Mouse (Mus musculus) liver, adult 2 months (tissue): ENCODE measurements at regions not wholly inside any gene's neighbourhood (a gene's known extent, or its start where the extent isn't known, plus 50 kb on each side); places are given as distances from the start of the nearest gene placed in this dataset.

Experiments used
- DNase-seq: peaks from one replicate; pipeline ENCODE4 v3.0.0-alpha.2; 2011; ENCODE audit warnings: low read depth, low spot score; ENCODE audit errors: extremely low read depth
- H3K27ac ChIP-seq: fragments of 200-500 bp; replicated peaks from 2 replicates; pipeline ENCODE4 v1.5.1; 2012; ENCODE audit warnings: low read depth, mild to moderate bottlenecking, control low read depth, inconsistent platforms, low read length; ENCODE audit not compliant: insufficient read depth
- H3K27me3 ChIP-seq: fragments of 200-500 bp; 2 replicates; pipeline ENCODE4 v1.6.1; 2012; ENCODE audit warnings: mild to moderate bottlenecking, moderate library complexity, low read length, inconsistent platforms; ENCODE audit not compliant: control insufficient read depth, insufficient read depth
- H3K36me3 ChIP-seq: fragments of 200-500 bp; 2 replicates; pipeline ENCODE4 v1.6.1; 2012; ENCODE audit warnings: low read length, inconsistent platforms; ENCODE audit not compliant: control insufficient read depth, insufficient read depth
- H3K4me1 ChIP-seq: fragments of 200-500 bp; 2 replicates; pipeline ENCODE4 v1.6.1; 2011; ENCODE audit warnings: low read length; ENCODE audit not compliant: control insufficient read depth, insufficient read depth
- H3K4me3 ChIP-seq: fragments of 200-500 bp; 2 replicates; pipeline ENCODE4 v1.5.1; 2011; ENCODE audit warnings: low read depth, mild to moderate bottlenecking, control low read depth, low read length, moderate library complexity; ENCODE audit not compliant: insufficient read depth
- H3K79me2 ChIP-seq: fragments of 200-500 bp; 2 replicates; pipeline ENCODE4 v1.6.1; 2012; ENCODE audit warnings: inconsistent platforms, mild to moderate bottlenecking, low read length, moderate library complexity; ENCODE audit not compliant: control insufficient read depth, insufficient read depth
- H3K9ac ChIP-seq: fragments of 200-500 bp; 2 replicates; pipeline ENCODE4 v1.6.1; 2012; ENCODE audit warnings: low read depth, mild to moderate bottlenecking, control low read depth, inconsistent platforms, low read length
- CTCF ChIP-seq: fragments of 200-500 bp; IDR thresholded peaks from 2 replicates; pipeline ENCODE4 v1.5.1; 2011; ENCODE audit warnings: low read depth, low read length, control low read depth
- POLR2A ChIP-seq: fragments of 200-500 bp; IDR thresholded peaks from 2 replicates; pipeline ENCODE4 v1.6.1; 2011; ENCODE audit warnings: low read length, control low read depth; ENCODE audit not compliant: insufficient read depth; ENCODE audit errors: extremely low read depth
- WGBS: fragments of 180-500 bp; shearing (Covaris S2); methylation state at CpG from one replicate; pipeline ENCODE4 v1.1.7; 2018; 5-methylcytosine and 5-hydroxymethylcytosine counted together

- Histone ChIP-seq H3K27me3 (no peaks in the 10 kb centered on the region), H3K79me2 (no peaks in the 10 kb centered on the region), H3K27ac (no peak overlapping the region), H3K4me3 (no peak overlapping the region), H3K9ac (no peak overlapping the region), H3K36me3 (no peaks in the 10 kb centered on the region), H3K4me1 (peaks cover 9% of the 10 kb centered on the region; the same call in 1 of the 2 replicates)
- no peak for TF ChIP-seq CTCF
- TF ChIP-seq POLR2A = no peak
- WGBS = 91% methylated on average over 3 of the region's 3 CpGs
- DNase-seq = no peak
These were observed 74.9 kb upstream of the Gm47985 start for GRCm38 (mm10) chr1:151107401-151107800.

DNA sequence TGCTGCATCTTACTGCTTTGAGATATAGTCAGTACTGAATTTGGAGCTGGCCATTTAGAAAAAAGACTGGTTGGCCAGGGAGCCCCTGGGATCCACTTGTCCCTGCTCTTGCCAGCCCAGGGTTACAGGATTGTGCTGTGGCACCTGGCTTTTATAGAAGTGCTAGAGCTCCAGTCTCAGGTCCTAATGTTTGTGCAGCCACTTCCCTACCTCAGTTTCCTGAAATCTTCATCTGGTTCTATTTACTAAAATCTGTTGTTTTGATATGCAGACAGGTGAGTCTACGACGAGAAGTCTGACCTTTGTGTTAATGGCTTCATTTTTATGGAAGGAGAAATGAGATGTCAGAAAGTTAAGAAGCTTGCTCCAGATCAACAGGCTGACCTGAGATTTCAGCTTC is 73.0 kb upstream of the Gm47985 start:
- TF ChIP-seq CTCF (no peak), POLR2A (no peak)
- Histone ChIP-seq H3K4me1 (peaks cover 8% of the 10 kb centered on the region; the same call in 1 of the 2 replicates), H3K27ac (no peak overlapping the region), H3K27me3 (no peaks in the 10 kb centered on the region), H3K79me2 (no peaks in the 10 kb centered on the region), H3K9ac (no peak overlapping the region), H3K4me3 (no peak overlapping the region), H3K36me3 (no peaks in the 10 kb centered on the region)
- 92% methylated on average over 2 of the region's 2 CpGs for WGBS
- no peak for DNase-seq

DNA sequence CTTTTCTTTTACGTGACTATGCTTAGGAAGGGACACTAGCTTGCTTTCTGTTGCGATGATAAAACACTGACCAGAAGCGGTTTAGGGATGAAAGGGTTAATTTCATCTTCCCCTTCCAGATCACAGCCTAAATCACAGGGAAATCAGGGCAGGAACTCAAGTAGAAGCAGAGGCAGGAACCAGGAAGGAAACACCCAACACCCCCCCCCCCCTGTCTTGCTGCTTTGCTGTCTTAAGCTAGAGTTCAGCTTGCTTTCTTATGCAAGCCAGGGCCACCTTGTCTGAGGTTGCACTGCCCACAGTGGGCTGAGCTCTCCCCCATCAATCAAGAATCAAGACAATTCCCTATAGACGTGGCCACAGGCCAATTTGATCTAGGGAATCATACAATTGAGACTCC is 71.9 kb upstream of the Gm47985 start:
- WGBS = 78% methylated on average over 4 of the region's 4 CpGs
- no peak for TF ChIP-seq POLR2A
- no peak for TF ChIP-seq CTCF

GRCm38 (mm10) chr1:151111683-151112082 is 70.7 kb upstream of the Gm47985 start:
- no peaks in the 10 kb centered on the region for H3K79me2 ChIP-seq
- H3K27ac ChIP-seq = no peak overlapping the region
- no peaks in the 10 kb centered on the region for H3K27me3 ChIP-seq
- 54% methylated on average over 6 of the region's 6 CpGs for WGBS
- H3K9ac ChIP-seq = no peak overlapping the region
- no peak for TF ChIP-seq CTCF
- no peak for TF ChIP-seq POLR2A
- no peaks in the 10 kb centered on the region for H3K36me3 ChIP-seq
- no peaks in the 10 kb centered on the region for H3K4me1 ChIP-seq
- DNase-seq = no peak
- no peak overlapping the region for H3K4me3 ChIP-seq

More for the DNA sequence above, 71.9 kb upstream of the Gm47985 start:
- Histone ChIP-seq H3K36me3 (no peaks in the 10 kb centered on the region), H3K79me2 (no peaks in the 10 kb centered on the region), H3K4me1 (peaks cover 4% of the 10 kb centered on the region; the same call in 1 of the 2 replicates), H3K27ac (no peak overlapping the region), H3K27me3 (no peaks in the 10 kb centered on the region), H3K9ac (no peak overlapping the region), H3K4me3 (no peak overlapping the region)
- DNase-seq = no peak

- TF ChIP-seq POLR2A (no peak), CTCF (no peak)
- H3K27me3 ChIP-seq = no peaks in the 10 kb centered on the region
- H3K9ac ChIP-seq = no peak overlapping the region
- no peak overlapping the region for H3K4me3 ChIP-seq
- no peak for DNase-seq
- H3K36me3 ChIP-seq = no peaks in the 10 kb centered on the region
- no peaks in the 10 kb centered on the region for H3K4me1 ChIP-seq
- H3K79me2 ChIP-seq = no peaks in the 10 kb centered on the region
- H3K27ac ChIP-seq = no peak overlapping the region
- WGBS = 71% methylated on average over 2 of the region's 2 CpGs
These were observed 69.9 kb upstream of the Gm47985 start for GRCm38 (mm10) chr1:151112390-151112789.

DNA sequence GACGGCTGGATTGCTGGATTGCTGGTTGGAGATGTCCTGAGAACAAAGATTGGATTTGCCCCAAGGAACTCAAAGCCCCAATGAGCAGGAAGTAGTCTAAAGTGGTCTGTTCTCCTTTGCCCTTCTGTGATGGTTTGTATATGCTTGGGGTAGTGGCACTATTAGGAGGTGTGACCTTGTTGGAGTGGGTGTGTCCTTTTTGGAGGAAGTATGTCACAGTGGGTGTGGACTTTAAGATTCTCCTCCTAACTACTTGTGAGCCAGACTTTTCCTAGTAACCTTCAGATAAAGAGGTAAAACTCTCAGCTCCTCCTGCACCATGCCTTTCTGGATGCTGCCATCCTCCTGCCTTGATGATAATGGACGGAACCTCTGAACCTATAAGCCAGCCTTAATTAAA is 69.1 kb upstream of the Gm47985 start:
- Histone ChIP-seq H3K4me1 (no peaks in the 10 kb centered on the region), H3K27me3 (no peaks in the 10 kb centered on the region), H3K27ac (no peak overlapping the region), H3K9ac (no peak overlapping the region), H3K4me3 (no peak overlapping the region), H3K36me3 (no peaks in the 10 kb centered on the region), H3K79me2 (no peaks in the 10 kb centered on the region)
- TF ChIP-seq CTCF (no peak), POLR2A (no peak)
- DNase-seq = no peak
- WGBS = 58% methylated on average over 2 of the region's 2 CpGs
